Mouse (Mus musculus) stomach, postnatal 0 days (tissue): ENCODE results near the gene Ptgir. TPM values are rescaled to one million over a fixed set of nuclear protein-coding genes. Genes with fewer than 3 reads are reported as not detected.

ENCODE experiments used
- ATAC-seq: fragments of 200-750 bp; cut with Nextera tagmentation; 2 replicates; pipeline ENCODE4 v1.8.0; 2017; ENCODE audit not compliant: low FRiP score, low TSS enrichment
- DNase-seq: peaks from one replicate; pipeline ENCODE4 v3.0.0-alpha.2; 2016; ENCODE audit warnings: low spot score
- H3K27ac ChIP-seq: fragments of 300-500 bp; sonication (generic); replicated peaks from 2 replicates; pipeline ENCODE4 v1.5.1; 2014; ENCODE audit warnings: mild to moderate bottlenecking, control low read depth
- H3K27me3 ChIP-seq: fragments of 300-500 bp; sonication (generic); 2 replicates; pipeline ENCODE4 v1.6.1; 2014; ENCODE audit warnings: low read length; ENCODE audit not compliant: control insufficient read depth, insufficient read depth
- H3K36me3 ChIP-seq: fragments of 300-500 bp; sonication (generic); 2 replicates; pipeline ENCODE4 v1.6.1; 2014; ENCODE audit warnings: low read length, mixed read lengths; ENCODE audit not compliant: control insufficient read depth, insufficient read depth
- H3K4me1 ChIP-seq: fragments of 300-500 bp; sonication (generic); replicated peaks from 2 replicates; pipeline ENCODE4 v1.6.1; 2014; ENCODE audit warnings: antibody characterized with exemption; ENCODE audit not compliant: control insufficient read depth, insufficient read depth
- H3K4me2 ChIP-seq: fragments of 300-500 bp; sonication (generic); replicated peaks from 2 replicates; pipeline ENCODE4 v1.6.1; 2014; ENCODE audit warnings: low read depth, mild to moderate bottlenecking, control low read depth, moderate library complexity
- H3K4me3 ChIP-seq: fragments of 300-500 bp; sonication (generic); 2 replicates; pipeline ENCODE4 v1.5.1; 2014; ENCODE audit warnings: low read depth, low read length, control low read depth
- H3K9ac ChIP-seq: fragments of 300-500 bp; sonication (generic); 2 replicates; pipeline ENCODE4 v1.6.1; 2014; ENCODE audit warnings: mild to moderate bottlenecking, low read length, control low read depth, mixed read lengths
- H3K9me3 ChIP-seq: fragments of 300-500 bp; sonication (generic); 2 replicates; pipeline ENCODE4 v1.6.1; 2016; ENCODE audit warnings: low read length; ENCODE audit not compliant: control insufficient read depth
- CTCF ChIP-seq: IDR thresholded peaks from 2 replicates; pipeline ENCODE4 v1.5.1; 2016; ENCODE audit warnings: antibody characterized with exemption, low read depth, mild to moderate bottlenecking, moderate library complexity
- EP300 ChIP-seq: optimal IDR thresholded peaks from 2 replicates; pipeline ENCODE3; 2016; ENCODE audit warnings: antibody characterized with exemption
- WGBS: fragments of 180-500 bp; shearing (Covaris S2); extraction: QIAGEN DNeasy Blood & Tissue Kit; methylation state at CpG from one replicate; pipeline ENCODE4 v1.1.7; 2014; 5-methylcytosine and 5-hydroxymethylcytosine counted together
- polyA plus RNA-seq: library from polyadenylated mRNA; unstranded; fragments of >200 nt; fragmentation: Nextera tagmentation; extraction: Ambion mirVana; gene quantifications from 2 replicates; pipeline ENCODE4 v1.2.1, GENCODE M21; 2015

The Ptgir gene
- polyA plus RNA-seq, 1 experiment from 2014 or later: 1.6 TPM

GRCm38 (mm10) chr7:16908367-16908766 is 2.1 kb downstream of the Ptgir start:
- no peak overlapping the region for H3K4me3 ChIP-seq
- H3K9ac ChIP-seq: no peak overlapping the region
- H3K27ac ChIP-seq: no peak overlapping the region
- no peaks in the 10 kb centered on the region for H3K36me3 ChIP-seq
- peak overlapping the region; percentile 17; the same call in 1 of the 2 replicates for H3K4me2 ChIP-seq
- DNase-seq (no peak), ATAC-seq (no peak)
- no peaks in the 10 kb centered on the region for H3K27me3 ChIP-seq
- TF ChIP-seq EP300 (no peak), CTCF (no peak)
- no peaks in the 10 kb centered on the region for H3K9me3 ChIP-seq
- H3K4me1 ChIP-seq: 0 out of 2 replicates have a peak, but pooled peaks cover 4% of the 10 kb centered on the region
- WGBS: 28% methylated on average over 11 of the region's 11 CpGs

- 47% methylated on average over 11 of the region's 11 CpGs for WGBS
- Histone ChIP-seq H3K27ac (no peak overlapping the region; the same call in 1 of the 2 replicates), H3K27me3 (no peaks in the 10 kb centered on the region), H3K4me3 (no peak overlapping the region), H3K36me3 (no peaks in the 10 kb centered on the region), H3K9ac (no peak overlapping the region), H3K4me2 (no peak overlapping the region), H3K4me1 (0 out of 2 replicates have a peak, but pooled peaks cover 4% of the 10 kb centered on the region), H3K9me3 (no peaks in the 10 kb centered on the region)
- TF ChIP-seq CTCF: no peak
- TF ChIP-seq EP300: no peak
- ATAC-seq (no peak), DNase-seq (no peak)
Measured at GRCm38 (mm10) chr7:16908859-16909258, 2.6 kb downstream of the Ptgir start.

GRCm38 (mm10) chr7:16909909-16910308 is 3.6 kb downstream of the Ptgir start:
- H3K9me3 ChIP-seq: no peaks in the 10 kb centered on the region
- H3K4me1 ChIP-seq: 0 out of 2 replicates have a peak, but pooled peaks cover 4% of the 10 kb centered on the region
- whole genome bisulfite sequencing: 41% methylated on average over 10 of the region's 10 CpGs
- no peak for ATAC-seq
- H3K4me2 ChIP-seq: no peak overlapping the region
- H3K4me3 ChIP-seq: no peak overlapping the region
- no peaks in the 10 kb centered on the region for H3K27me3 ChIP-seq
- H3K27ac ChIP-seq: no peak overlapping the region
- TF ChIP-seq CTCF: no peak
- no peak for TF ChIP-seq EP300
- 0 out of 2 replicates have a peak, but pooled peaks cover 3% of the 10 kb centered on the region for H3K36me3 ChIP-seq
- no peak overlapping the region for H3K9ac ChIP-seq
- no peak for DNase-seq

- H3K4me3 ChIP-seq: no peak overlapping the region
- no peaks in the 10 kb centered on the region for H3K27me3 ChIP-seq
- ATAC-seq: no peak
- H3K9ac ChIP-seq: no peak overlapping the region
- TF ChIP-seq CTCF (no peak), EP300 (no peak)
- 0 out of 2 replicates have a peak, but pooled peaks cover 2% of the 10 kb centered on the region for H3K4me1 ChIP-seq
- DNase-seq: no peak
- 83% methylated on average over 3 of the region's 3 CpGs for WGBS
- H3K27ac ChIP-seq: no peak overlapping the region
- H3K36me3 ChIP-seq: peaks cover 15% of the 10 kb centered on the region
- H3K4me2 ChIP-seq: no peak overlapping the region
- H3K9me3 ChIP-seq: no peaks in the 10 kb centered on the region
Measured at GRCm38 (mm10) chr7:16911904-16912303, 5.6 kb downstream of the Ptgir start.

GRCm38 (mm10) chr7:16912360-16912759 is 6.1 kb downstream of the Ptgir start:
- H3K27ac ChIP-seq: no peak overlapping the region
- H3K4me3 ChIP-seq: no peak overlapping the region
- ATAC-seq: peak; percentile 2; the same call in 1 of the 2 replicates
- 0 out of 2 replicates have a peak, but pooled peaks cover 2% of the 10 kb centered on the region for H3K4me1 ChIP-seq
- WGBS: 54% methylated on average over 6 of the region's 6 CpGs
- no peak overlapping the region for H3K4me2 ChIP-seq
- no peaks in the 10 kb centered on the region for H3K27me3 ChIP-seq
- H3K9me3 ChIP-seq: no peaks in the 10 kb centered on the region
- peaks cover 19% of the 10 kb centered on the region for H3K36me3 ChIP-seq
- TF ChIP-seq CTCF (no peak), EP300 (no peak)
- DNase-seq: no peak
- no peak overlapping the region for H3K9ac ChIP-seq

- H3K4me2 ChIP-seq: no peak overlapping the region
Measured at GRCm38 (mm10) chr7:16913806-16914452, 7.6 kb downstream of the Ptgir start.

More at GRCm38 (mm10) chr7:16913806-16914452, 7.6 kb downstream of the Ptgir start:
- TF ChIP-seq EP300 (no peak), CTCF (peak; percentile 97)
- H3K4me1 ChIP-seq: 0 out of 2 replicates have a peak, but pooled peaks cover 2% of the 10 kb centered on the region
- H3K27ac ChIP-seq: no peak overlapping the region
- peaks cover 28% of the 10 kb centered on the region for H3K36me3 ChIP-seq
- DNase-seq (peak; percentile 77), ATAC-seq (peak; percentile 69)
- no peaks in the 10 kb centered on the region for H3K9me3 ChIP-seq
- H3K9ac ChIP-seq: no peak overlapping the region
- 23% methylated on average over 10 of the region's 10 CpGs for WGBS
- no peaks in the 10 kb centered on the region for H3K27me3 ChIP-seq
- H3K4me3 ChIP-seq: no peak overlapping the region
